Mouse (Mus musculus) ES-Bruce4 (cell line): ENCODE results near the gene Limk2. TPM values are rescaled to one million over a fixed set of nuclear protein-coding genes. Genes with fewer than 3 reads are reported as not detected.

Source experiments
- H3K27ac ChIP-seq: 2 replicates; pipeline ENCODE4 v1.5.1; 2012; ENCODE audit warnings: low read length, inconsistent platforms; ENCODE audit not compliant: insufficient read depth
- H3K27me3 ChIP-seq: 2 replicates; pipeline ENCODE4 v1.6.1; 2012; ENCODE audit warnings: mild to moderate bottlenecking, low read length, inconsistent platforms; ENCODE audit not compliant: control insufficient read depth, poor library complexity, insufficient read depth, severe bottlenecking
- H3K36me3 ChIP-seq: 2 replicates; pipeline ENCODE4 v1.6.1; 2012; ENCODE audit warnings: inconsistent platforms, mild to moderate bottlenecking, low read length, moderate library complexity; ENCODE audit not compliant: control insufficient read depth, poor library complexity, insufficient read depth, severe bottlenecking
- H3K4me1 ChIP-seq: one replicate; pipeline ENCODE4 v1.8.1; 2011; ENCODE audit warnings: low read length; ENCODE audit not compliant: control insufficient read depth, insufficient read depth
- H3K4me3 ChIP-seq: 2 replicates; pipeline ENCODE4 v1.5.1; 2011; ENCODE audit warnings: low read depth, mild to moderate bottlenecking, low read length
- H3K9ac ChIP-seq: 2 replicates; pipeline ENCODE4 v1.6.1; 2012; ENCODE audit warnings: low read depth, mild to moderate bottlenecking, inconsistent platforms; ENCODE audit not compliant: poor library complexity, severe bottlenecking
- H3K9me3 ChIP-seq: replicated peaks from 2 replicates; pipeline ENCODE4 v1.6.1; 2012; ENCODE audit warnings: mild to moderate bottlenecking, low read length, inconsistent platforms; ENCODE audit not compliant: control insufficient read depth, poor library complexity, insufficient read depth, severe bottlenecking
- CTCF ChIP-seq: IDR thresholded peaks from one replicate; pipeline ENCODE4 v1.8.1; 2011; ENCODE audit warnings: low read depth, low read length
- EP300 ChIP-seq: IDR thresholded peaks from 2 replicates; pipeline ENCODE4 v1.6.1; 2011; ENCODE audit warnings: low read depth, low read length; ENCODE audit not compliant: insufficient read depth
- POLR2A ChIP-seq: IDR thresholded peaks from one replicate; pipeline ENCODE4 v1.8.1; 2011; ENCODE audit warnings: low read length; ENCODE audit not compliant: insufficient read depth
- polyA plus RNA-seq: library from polyadenylated mRNA; stranded (reverse); fragments of >200 nt; gene quantifications from 2 replicates; pipeline ENCODE4 v1.2.4, GENCODE M21; 2011; ENCODE audit warnings: low read depth; ENCODE audit not compliant: missing spikeins, insufficient read depth, insufficient read length

The Limk2 gene
- polyA plus RNA-seq, result 186 and 190 TPM in 2 replicates

- Histone ChIP-seq H3K9ac (peak within 1 kb of the TSS; percentile 88), H3K27me3 (no peaks in the 10 kb centered on the region), H3K27ac (peak within 1 kb of the TSS; percentile 32), H3K4me3 (peak within 1 kb of the TSS; percentile 76), H3K9me3 (no peaks in the 10 kb centered on the region), H3K4me1 (no peaks in the 10 kb centered on the region), H3K36me3 (peaks cover 6% of the 10 kb centered on the region)
- TF ChIP-seq CTCF (peak; percentile 81), EP300 (0 out of 2 replicates have a peak, but pooled peaks have one; percentile 45), POLR2A (peak; percentile 42)
Observed at GRCm38 (mm10) chr11:3408997-3409732, at the start of gene Limk2. Gene Limk2 (minus strand): TSS chr11:3409189.

DNA sequence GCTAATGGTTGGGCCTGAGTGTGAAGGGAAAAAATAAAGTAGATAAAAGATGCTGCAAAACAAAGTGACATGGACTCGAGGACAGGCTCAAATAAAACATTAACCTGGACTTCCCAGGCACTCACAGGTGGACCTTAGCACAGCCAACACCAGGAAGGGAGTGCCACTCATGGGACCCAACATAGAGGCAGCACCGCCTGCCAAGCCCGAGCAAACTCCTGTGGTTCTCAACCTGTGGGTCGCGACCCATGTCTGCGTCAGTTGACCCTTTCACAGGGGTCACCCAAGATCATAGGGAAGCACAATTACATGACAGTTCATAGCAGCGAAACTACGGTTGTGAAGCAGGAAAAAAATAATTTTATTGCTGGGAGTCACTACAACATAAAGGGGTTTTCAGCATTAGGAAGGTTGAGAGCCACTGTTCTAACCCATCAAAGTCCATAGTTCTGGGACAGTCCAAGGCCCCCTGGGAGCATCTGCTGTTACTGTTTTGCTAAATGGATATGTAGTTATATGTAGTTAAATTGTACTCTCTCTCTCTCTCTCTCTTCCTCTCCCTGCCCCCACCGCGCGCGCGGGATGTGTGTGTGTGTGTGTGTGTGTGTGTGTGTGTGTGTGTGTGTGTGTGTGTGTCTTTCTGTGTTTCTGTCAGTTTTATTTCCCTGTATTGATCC lies 49.6 kb upstream of the Limk2 start:
- peaks cover 2% of the 10 kb centered on the region for H3K4me1 ChIP-seq
- H3K9ac ChIP-seq, result no peak overlapping the region
- no peaks in the 10 kb centered on the region for H3K36me3 ChIP-seq
- H3K27me3 ChIP-seq, result no peaks in the 10 kb centered on the region
- no peak overlapping the region for H3K27ac ChIP-seq
- no peak overlapping the region for H3K4me3 ChIP-seq
- H3K9me3 ChIP-seq, result no peaks in the 10 kb centered on the region
- TF ChIP-seq POLR2A (no peak), EP300 (no peak), CTCF (no peak)

DNA sequence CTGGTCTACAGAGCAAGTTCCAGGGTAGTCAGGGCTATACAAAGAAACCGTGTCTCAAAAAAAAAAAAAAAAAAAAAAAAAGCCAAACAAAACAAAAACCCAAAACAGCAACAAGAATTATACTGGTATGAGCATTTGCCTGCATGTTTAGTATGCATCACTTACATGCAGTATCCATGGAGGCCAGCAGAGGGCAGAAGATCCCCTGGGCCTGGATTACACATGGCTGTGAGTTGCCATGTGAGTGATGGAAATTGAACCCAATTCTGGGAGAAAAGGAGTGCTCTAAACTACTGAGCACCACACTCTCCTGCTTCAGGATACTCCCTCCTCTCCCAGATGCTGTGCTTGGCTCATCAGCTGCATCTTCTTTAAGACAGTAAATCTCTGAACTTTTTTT lies 47.4 kb upstream of the Limk2 start:
- Histone ChIP-seq H3K36me3 (no peaks in the 10 kb centered on the region), H3K27me3 (no peaks in the 10 kb centered on the region), H3K27ac (no peak overlapping the region), H3K9me3 (no peaks in the 10 kb centered on the region), H3K9ac (no peak overlapping the region), H3K4me3 (no peak overlapping the region), H3K4me1 (peaks cover 3% of the 10 kb centered on the region)
- no peak for TF ChIP-seq POLR2A
- TF ChIP-seq CTCF, result peak; percentile 86

- Histone ChIP-seq H3K9me3 (no peaks in the 10 kb centered on the region), H3K36me3 (no peaks in the 10 kb centered on the region), H3K27me3 (no peaks in the 10 kb centered on the region), H3K27ac (no peak overlapping the region), H3K9ac (no peak overlapping the region), H3K4me1 (peaks cover 3% of the 10 kb centered on the region), H3K4me3 (no peak overlapping the region)
- TF ChIP-seq EP300 (no peak), POLR2A (no peak), CTCF (no peak)
Observed at GRCm38 (mm10) chr11:3454506-3454905, 45.5 kb upstream of the Limk2 start.

DNA sequence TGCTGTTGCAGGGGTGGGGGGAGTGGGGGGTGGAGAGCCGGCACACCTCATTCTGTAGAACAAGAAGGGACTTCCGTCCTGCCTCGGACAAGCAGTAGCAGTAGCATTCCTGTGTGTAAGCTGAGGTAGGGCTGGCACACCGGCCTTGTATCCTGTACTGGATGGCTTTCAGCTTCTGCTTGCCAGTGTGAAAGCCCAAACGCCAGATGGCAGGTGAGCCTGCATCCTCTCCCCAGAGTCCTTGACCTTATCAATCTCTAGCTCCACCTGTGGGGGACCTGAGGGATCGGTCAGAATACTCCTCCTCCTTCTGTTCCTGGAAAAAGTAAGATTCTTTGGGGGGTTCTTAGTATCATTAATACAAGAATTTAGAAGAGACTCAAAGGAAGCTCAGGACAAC lies 44.5 kb upstream of the Limk2 start:
- H3K27me3 ChIP-seq, result no peaks in the 10 kb centered on the region
- no peak for TF ChIP-seq POLR2A
- TF ChIP-seq CTCF, result peak; percentile 53
- peaks cover 2% of the 10 kb centered on the region for H3K4me1 ChIP-seq
- peak overlapping the region; percentile 6; the same call in 1 of the 2 replicates for H3K4me3 ChIP-seq
- no peaks in the 10 kb centered on the region for H3K9me3 ChIP-seq
- no peak overlapping the region for H3K9ac ChIP-seq
- H3K36me3 ChIP-seq, result no peaks in the 10 kb centered on the region
- H3K27ac ChIP-seq, result no peak overlapping the region

DNA sequence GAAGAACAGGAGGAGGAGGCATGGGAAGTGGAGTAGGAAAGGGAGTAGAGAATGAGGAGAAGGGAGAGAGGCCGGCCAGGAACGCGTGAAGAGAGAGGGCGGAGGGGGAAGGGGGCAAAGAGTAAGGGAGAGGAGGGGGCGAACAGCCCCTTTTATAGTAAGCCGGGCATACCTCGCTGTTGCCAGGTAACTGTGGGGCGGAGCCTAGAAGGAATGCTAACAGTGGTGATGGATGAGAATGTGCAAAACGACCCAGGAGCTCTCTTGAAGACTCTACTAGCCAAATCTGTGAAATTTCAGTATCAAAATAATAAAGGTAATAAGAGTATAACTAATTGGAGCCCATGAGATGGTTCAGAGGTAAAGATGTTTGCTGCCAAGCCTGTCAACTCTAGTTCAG lies 43.8 kb upstream of the Limk2 start:
- no peaks in the 10 kb centered on the region for H3K9me3 ChIP-seq
- TF ChIP-seq POLR2A, result no peak
- TF ChIP-seq EP300, result no peak
- peak overlapping the region; percentile 93 for H3K4me3 ChIP-seq
- H3K36me3 ChIP-seq, result no peaks in the 10 kb centered on the region
- H3K27me3 ChIP-seq, result no peaks in the 10 kb centered on the region
- H3K9ac ChIP-seq, result peak overlapping the region; percentile 65
- peaks cover 2% of the 10 kb centered on the region for H3K4me1 ChIP-seq
- H3K27ac ChIP-seq, result peak overlapping the region; percentile 73
